Mouse (Mus musculus): ENCODE results near the gene Pxmp2. TPM values are rescaled to one million over a fixed set of nuclear protein-coding genes. Genes with fewer than 3 reads are reported as not detected.

The Pxmp2 gene
- 1 to 10 TPM; 2.4 TPM for polyA plus RNA-seq (2012; fragmentation: generic; extraction: Trizol)

GRCm38 (mm10) chr5:110285770-110286445, at the start of gene Pxmp2, which contains the start of gene Pole:
TSS of gene Pxmp2 (minus strand) at chr5:110286186.
TSS of gene Pole (plus strand) at chr5:110286306.

GRCm38 (mm10) chr5:110269141-110270101, 16.6 kb downstream of the Pxmp2 start, which contains the start of gene Pgam5:
TSS of gene Pgam5 (minus strand) at chr5:110269913.

GRCm38 (mm10) chr5:110230780-110231461, 55.1 kb downstream of the Pxmp2 start, which contains the start of gene Ankle2:
TSS of gene Ankle2 (plus strand) at chr5:110231004.

Other genes starting within 250 kb of the Pxmp2 start
- under 1 TPM; 0.01 to 0.07 TPM for gene Gm17655, start 213.7 kb downstream of the Pxmp2 start, polyA plus RNA-seq (2012; fragmentation: generic; extraction: Trizol)
- gene Gm35315, start 191.8 kb downstream of the Pxmp2 start, polyA plus RNA-seq (2012; fragmentation: generic; extraction: Trizol), result under 1 TPM; 0.01 to 0.06 TPM
- gene Plcxd1, start 186.2 kb downstream of the Pxmp2 start, polyA plus RNA-seq (2012; fragmentation: generic; extraction: Trizol), result 1 to 10 TPM in 1 of 2 experiments, under 1 TPM in 1; 0.29 to 1.4 TPM
- 10 to 100 TPM; 32.7 to 58.5 TPM for gene Gtpbp6, start 178.0 kb downstream of the Pxmp2 start, polyA plus RNA-seq (2012; fragmentation: generic; extraction: Trizol)
- under 1 TPM; 0.06 to 0.19 TPM for gene Zfp605, start 176.1 kb downstream of the Pxmp2 start, polyA plus RNA-seq (2012; fragmentation: generic; extraction: Trizol)
- 10 to 100 TPM in 1 of 2 experiments, under 1 TPM in 1; 0.97 to 10.9 TPM for gene Chfr, start 150.3 kb downstream of the Pxmp2 start, polyA plus RNA-seq (2012; fragmentation: generic; extraction: Trizol)
- 10 to 100 TPM in 1 of 2 experiments, under 1 TPM in 1; 0.95 to 10.3 TPM for gene Golga3, start 109.5 kb downstream of the Pxmp2 start, polyA plus RNA-seq (2012; fragmentation: generic; extraction: Trizol)
- gene Ankle2, start 55.2 kb downstream of the Pxmp2 start, polyA plus RNA-seq (2012; fragmentation: generic; extraction: Trizol), result 1 to 10 TPM; 2.6 to 9.6 TPM
- 10 to 100 TPM; 11.9 to 19.2 TPM for gene Pgam5, start 16.3 kb downstream of the Pxmp2 start, polyA plus RNA-seq (2012; fragmentation: generic; extraction: Trizol)
- 10 to 100 TPM; 13.3 to 14.3 TPM for gene Pole, start 120 bp upstream of the Pxmp2 start, polyA plus RNA-seq (2012; fragmentation: generic; extraction: Trizol)
- under 1 TPM; 0.01 to 0.06 TPM for gene P2rx2, start 57.0 kb upstream of the Pxmp2 start, polyA plus RNA-seq (2012; fragmentation: generic; extraction: Trizol)
- not detected for gene Lrcol1, start 58.5 kb upstream of the Pxmp2 start, polyA plus RNA-seq (2012; fragmentation: generic; extraction: Trizol)
- gene Fbrsl1, start 162.3 kb upstream of the Pxmp2 start, polyA plus RNA-seq (2012; fragmentation: generic; extraction: Trizol), result 10 to 100 TPM in 1 of 2 experiments, 1 to 10 TPM in 1; 7.0 to 19.5 TPM